Mouse (Mus musculus) brain, embryonic 18.5 days (tissue): ENCODE results near the gene Aarsd1.
"Not testable (repeated sequence)": the region's sequence is repeated elsewhere in the genome, so short reads cannot be mapped to it uniquely, and the experiment has no call there.

Experiments used
- DNase-seq: peaks from one replicate; pipeline ENCODE4 v3.0.0-alpha.2; 2012; ENCODE audit warnings: low read depth, low spot score

Gene Aarsd1

DNA sequence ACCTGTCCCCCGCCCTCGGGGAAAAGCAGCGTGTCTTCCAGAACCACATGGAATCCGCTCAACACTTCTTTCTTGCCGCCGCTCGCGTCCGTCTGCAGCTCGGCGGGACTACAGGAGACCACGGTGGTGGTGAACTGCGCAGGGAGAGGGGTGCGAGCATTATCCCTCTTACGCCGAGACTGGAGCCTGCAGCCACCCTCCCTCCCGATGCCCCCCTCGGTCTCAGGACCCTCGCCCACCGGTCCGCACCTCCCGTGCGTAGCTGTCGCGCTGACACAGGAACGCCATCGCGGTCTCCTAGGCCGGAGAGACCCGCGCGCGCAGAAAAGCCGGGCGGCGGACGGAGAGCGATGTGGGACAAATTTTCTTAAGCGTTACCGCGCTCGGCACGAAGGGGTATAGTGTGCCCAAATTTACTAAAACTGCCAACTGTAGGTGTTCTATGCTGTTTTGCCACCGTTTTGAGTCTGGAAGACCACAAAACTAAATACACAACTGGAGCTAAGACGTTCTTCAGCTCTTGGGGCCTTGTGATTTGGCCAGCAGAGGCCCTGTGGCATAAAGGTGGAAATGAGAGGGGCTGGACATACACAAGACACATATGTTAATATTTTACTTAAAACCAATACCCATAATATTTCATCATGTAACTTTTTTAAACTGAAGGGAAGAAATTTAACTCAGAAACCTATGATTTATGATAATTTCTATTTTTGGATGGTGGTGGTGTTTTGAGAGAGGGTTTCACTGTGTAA lies at the start of gene Aarsd1:
TSS of gene Aarsd1 (minus strand) at position 515 of the 755 bp plus-strand sequence.
- peak; percentile 65 for DNase-seq

GRCm38 (mm10) chr11:101466552-101466950 lies 49.1 kb upstream of the Aarsd1 start:
- not testable (repeated sequence) for DNase-seq

GRCm38 (mm10) chr11:101465869-101466551 lies 48.6 kb upstream of the Aarsd1 start, which contains the start of gene Vat1:
Gene Vat1 (minus strand): TSS chr11:101466230.
- DNase-seq = peak; percentile 49

DNA sequence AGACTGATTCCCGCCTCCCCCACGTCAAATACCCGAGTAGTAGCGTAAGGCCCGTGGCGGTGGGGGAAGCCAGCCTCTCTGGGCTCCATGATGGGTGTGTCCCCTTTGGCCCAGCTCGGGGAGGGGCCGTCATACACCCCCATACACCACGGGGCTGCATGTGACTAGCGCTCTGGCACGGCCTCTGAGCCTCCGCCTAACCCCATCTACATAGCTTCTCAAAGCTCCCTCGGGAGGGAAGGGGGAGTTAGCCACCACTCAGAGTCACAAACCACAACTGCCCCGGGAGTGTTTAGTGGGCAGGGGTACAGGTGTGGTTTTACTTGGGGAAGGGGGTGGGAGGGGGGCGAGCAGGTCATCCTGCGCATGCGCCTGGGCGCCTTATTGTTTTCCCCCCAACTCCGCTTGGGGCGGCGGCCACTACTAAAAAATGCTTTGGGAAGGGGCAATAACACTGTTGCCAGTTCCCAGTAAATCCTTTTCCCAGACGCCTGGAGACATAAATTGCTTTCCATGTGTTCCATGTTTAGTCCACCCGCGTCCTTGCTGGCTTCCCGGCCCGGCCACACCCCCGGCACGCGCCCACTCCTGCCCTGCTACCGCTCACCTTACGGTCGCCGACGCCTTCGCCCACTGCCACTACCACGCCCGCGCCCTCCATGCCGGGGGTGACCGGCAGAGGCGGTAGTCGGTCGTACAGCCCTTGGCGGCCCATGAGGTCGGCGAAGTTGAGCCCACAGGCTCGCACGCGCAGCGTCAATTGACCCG lies 47.9 kb upstream of the Aarsd1 start:
- no peak for DNase-seq

- DNase-seq = no peak
Measured at GRCm38 (mm10) chr11:101464211-101465100, 47.0 kb upstream of the Aarsd1 start, which contains the start of gene Rnd2. Gene Rnd2 (plus strand): TSS chr11:101464999.

DNA sequence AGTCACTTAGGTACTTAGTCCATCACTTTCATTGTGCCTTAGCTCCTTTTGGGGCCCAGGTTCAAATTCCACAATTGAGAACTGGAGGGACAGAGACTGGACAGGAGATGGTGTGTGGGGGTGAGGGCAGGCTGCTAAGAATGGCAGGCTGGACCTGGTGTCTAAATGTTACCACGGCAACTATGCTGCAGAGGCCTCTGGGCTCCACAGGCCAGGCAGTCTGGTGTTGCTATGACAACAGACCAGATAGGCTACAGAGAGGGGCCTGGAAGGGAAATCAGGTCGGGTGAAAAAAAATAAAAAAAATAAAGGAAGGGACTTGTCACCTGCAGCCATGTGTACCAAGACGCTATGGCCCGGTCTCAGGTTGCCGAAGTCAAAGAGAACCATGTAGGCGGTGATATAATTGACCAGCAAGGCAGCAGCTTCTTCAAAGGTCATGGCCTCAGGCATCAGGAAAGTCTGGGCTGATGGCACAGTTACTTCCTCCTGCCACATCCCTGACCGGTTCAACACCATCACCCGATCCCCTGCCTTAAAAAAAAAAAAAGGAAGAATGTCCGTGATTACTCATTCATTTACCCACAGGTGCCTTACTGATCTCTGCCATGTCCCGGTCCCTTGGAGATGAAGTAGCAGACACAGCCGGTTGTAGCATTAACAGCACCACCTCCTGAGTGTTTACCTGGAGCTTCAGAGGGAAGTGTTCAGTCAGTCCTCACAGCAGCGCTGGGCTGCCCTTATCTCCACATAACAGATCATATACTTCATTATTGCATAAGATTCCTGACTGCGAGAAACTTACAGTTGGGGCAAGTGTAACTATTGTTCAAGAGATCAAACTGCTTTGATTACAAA lies 45.4 kb upstream of the Aarsd1 start:
- no peak for DNase-seq

DNA sequence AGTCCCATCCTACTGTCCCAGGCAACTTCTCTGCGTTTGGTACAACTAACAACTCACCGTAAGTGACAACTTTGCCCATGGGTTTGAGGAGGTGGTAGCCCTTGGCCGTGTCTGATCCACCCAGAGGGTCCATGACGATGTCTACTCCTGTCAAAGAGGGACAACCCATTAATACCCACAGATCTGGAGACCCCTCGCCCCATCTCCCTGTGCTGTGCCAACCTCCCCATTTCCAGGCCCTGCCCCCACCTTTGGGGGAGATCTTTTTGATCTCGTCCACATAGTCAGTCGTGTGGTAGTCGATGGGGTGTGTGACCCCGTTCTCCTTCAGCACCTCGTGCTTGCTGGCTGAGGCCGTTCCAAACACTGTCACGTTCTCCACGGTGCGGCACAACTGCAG lies 44.7 kb upstream of the Aarsd1 start:
- DNase-seq = no peak

GRCm38 (mm10) chr11:101460321-101460720 lies 42.9 kb upstream of the Aarsd1 start:
- no peak for DNase-seq

DNA sequence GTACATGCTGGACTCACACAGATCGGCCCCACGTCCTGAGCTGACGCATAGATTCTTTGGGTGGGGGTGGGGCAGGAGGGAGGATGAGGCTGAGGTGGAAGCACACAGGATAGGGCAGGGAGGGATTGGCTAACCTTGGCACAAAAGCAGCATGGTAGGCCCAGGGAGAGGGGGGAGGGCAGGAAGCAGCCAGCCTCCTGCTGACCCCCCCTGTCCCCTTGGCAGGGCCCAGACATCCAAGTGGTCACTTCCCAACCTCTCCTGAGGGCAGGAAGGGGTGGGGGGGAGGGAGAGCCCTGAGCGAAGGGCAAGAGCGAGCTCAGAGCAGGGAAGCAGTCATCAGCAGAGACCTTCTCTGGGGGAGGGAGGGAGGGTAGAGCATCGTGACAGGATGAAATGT lies 42.3 kb upstream of the Aarsd1 start:
- DNase-seq = no peak

GRCm38 (mm10) chr11:101458217-101458616 lies 40.8 kb upstream of the Aarsd1 start:
- no peak for DNase-seq

- DNase-seq = no peak
Measured at GRCm38 (mm10) chr11:101457631-101458030, 40.2 kb upstream of the Aarsd1 start.

- no peak for DNase-seq
Measured at GRCm38 (mm10) chr11:101455627-101456026, 38.2 kb upstream of the Aarsd1 start.

- no peak for DNase-seq
Measured at GRCm38 (mm10) chr11:101454702-101455101, 37.3 kb upstream of the Aarsd1 start.

DNA sequence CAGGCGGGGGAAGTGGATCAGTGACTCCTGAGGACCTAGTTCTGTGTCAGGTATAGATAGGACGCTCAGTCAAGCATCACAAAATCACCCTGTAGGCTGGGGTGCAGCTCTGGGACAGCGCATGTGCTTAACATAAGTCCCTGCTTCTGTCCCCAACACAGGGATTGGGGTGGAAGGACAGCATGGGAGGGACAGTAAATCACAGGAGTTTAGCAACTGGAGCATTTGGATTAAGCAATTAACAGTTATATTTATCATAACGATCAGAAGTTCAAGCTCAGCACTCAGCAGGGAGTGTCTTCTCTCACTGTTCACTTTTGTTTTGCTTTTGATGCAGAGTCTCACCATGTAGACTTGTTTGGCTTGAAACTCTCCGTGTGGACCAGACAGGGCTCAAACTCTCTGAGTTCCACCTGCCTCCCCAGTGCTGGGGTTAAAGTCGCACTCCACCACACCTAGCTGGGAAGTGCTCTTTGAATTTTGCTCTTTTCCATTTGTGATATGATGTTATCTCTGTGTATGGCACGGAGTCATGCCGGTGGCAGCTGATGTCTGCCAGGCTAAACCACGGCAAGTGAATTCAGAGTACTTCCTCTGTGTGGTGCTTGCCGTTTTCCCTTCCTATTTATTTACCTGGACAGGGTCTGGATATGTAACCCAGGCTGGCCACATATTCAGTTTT lies 34.8 kb upstream of the Aarsd1 start:
- no peak for DNase-seq

DNA sequence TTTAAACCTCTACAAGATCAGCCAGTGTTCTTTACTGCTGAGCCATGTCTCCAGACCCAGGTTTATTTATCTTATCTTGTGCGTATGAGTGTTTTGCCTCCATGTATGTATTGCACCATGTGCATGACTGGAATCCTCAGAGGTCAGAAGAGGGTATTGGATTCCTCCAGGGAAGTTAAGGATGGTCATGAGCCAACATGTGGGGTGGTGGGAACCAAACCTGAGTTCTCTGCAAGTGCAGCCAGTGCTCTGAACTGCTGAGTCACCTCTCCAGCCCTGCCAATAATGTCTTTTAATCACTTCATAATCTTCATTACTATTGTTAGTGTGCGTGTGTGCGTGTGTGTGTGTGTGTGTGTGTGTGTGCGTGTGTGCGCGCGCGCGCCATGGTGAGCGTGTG lies 34.1 kb upstream of the Aarsd1 start:
- no peak for DNase-seq

GRCm38 (mm10) chr11:101450394-101450793 lies 33.0 kb upstream of the Aarsd1 start:
- no peak for DNase-seq

DNA sequence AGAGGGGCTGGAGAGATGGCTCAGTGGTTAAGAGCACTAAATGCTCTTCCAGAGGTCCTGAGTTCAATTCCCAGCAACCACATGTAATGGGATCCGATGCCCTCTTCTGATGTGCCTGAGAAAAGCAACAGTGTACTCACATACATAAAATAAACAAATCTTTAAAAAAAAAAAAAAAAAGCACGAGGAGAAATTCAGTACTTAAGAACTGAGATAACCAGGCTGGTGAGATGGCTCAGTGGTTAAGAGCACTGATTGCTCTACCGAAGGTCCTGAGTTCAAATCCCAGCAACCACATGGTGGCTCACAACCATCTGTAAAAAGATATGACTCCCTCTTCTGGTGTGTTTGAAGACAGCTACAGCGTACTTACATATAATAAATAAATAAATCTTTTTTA lies 32.2 kb upstream of the Aarsd1 start:
- not testable (repeated sequence) for DNase-seq

- DNase-seq = no peak
Measured at GRCm38 (mm10) chr11:101448899-101449298, 31.5 kb upstream of the Aarsd1 start.

GRCm38 (mm10) chr11:101448274-101448746 lies 30.9 kb upstream of the Aarsd1 start, which contains the start of gene Ifi35:
Gene Ifi35 (plus strand): TSS chr11:101448407.
- DNase-seq = no peak
